8 mouse cellular contexts compared by ENCODE assay signal in the genomic region with DNA sequence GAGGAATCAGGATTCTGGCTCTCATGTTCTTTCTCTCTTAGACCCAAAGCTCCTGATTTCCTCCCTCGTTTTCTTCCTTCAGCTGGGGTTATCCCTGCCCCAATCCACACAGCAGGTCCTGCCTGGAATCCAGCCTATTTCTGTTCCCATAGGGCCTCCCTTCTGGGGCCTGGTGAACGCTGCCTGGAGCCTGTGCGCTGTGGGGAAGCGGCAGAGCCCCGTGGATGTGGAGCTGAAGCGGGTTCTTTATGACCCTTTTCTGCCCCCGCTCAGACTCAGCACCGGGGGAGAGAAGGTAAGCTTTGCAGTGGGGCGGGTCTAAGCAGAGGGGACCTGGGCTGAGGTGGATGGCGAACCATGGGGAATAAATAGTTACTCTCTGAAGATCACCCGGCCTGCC. TPM values are rescaled to one million over a fixed set of nuclear protein-coding genes. Genes with fewer than 3 reads are reported as not detected.
A peak's percentile ranks its signal among the peaks of the same experiment; 100 is the strongest.
DNase-seq lines count a peak whose midpoint lies in the region; ATAC-seq and TF ChIP-seq lines count a peak whose summit lies in the region.

No protein-coding gene starts in this region.

- no peak overlapping the region for H3K27ac ChIP-seq in lung, embryonic 16.5 days (ENCODE audit: low read length)
- no peak overlapping the region for H3K27ac ChIP-seq in intestine, postnatal 0 days (ENCODE audit: low read depth, low read length)

- peak overlapping the region; percentile 60 for H3K4me2 ChIP-seq in lung, embryonic 16.5 days (ENCODE audit: low read depth, low read length)
- peak overlapping the region; percentile 28; the same call in 1 of the 2 replicates for H3K4me2 ChIP-seq in intestine, postnatal 0 days (replicated peaks; ENCODE audit: low read depth)

- no peaks in the 10 kb centered on the region for H3K36me3 ChIP-seq in lung, embryonic 16.5 days (ENCODE audit: control insufficient read depth, insufficient read depth, low read length)
- H3K36me3 ChIP-seq in intestine, postnatal 0 days (ENCODE audit: control insufficient read depth, insufficient read depth): no peaks in the 10 kb centered on the region

- WGBS in lung, embryonic 16.5 days: 33% methylated on average over 11 of the region's 11 CpGs
- 38% methylated on average over 11 of the region's 11 CpGs for WGBS in intestine, postnatal 0 days

- H3K4me1 ChIP-seq in lung, embryonic 16.5 days (replicated peaks; ENCODE audit: control insufficient read depth, insufficient read depth, low read length): peaks cover 29% of the 10 kb centered on the region
- 0 out of 2 replicates have a peak, but pooled peaks cover 8% of the 10 kb centered on the region for H3K4me1 ChIP-seq in intestine, postnatal 0 days (replicated peaks; ENCODE audit: control insufficient read depth, insufficient read depth, low read length)

- no peak for ATAC-seq in lung, embryonic 16.5 days (ENCODE audit: low read depth)
- ATAC-seq in intestine, postnatal 0 days: no peak

- peak overlapping the region; percentile 42; the same call in 1 of the 2 replicates for H3K4me3 ChIP-seq in lung, embryonic 16.5 days (ENCODE audit: low read length)
- no peak overlapping the region for H3K4me3 ChIP-seq in intestine, postnatal 0 days (ENCODE audit: low read depth, low read length)

- no peaks in the 10 kb centered on the region for H3K9me3 ChIP-seq in lung, embryonic 16.5 days (ENCODE audit: control insufficient read depth, low read length)
- no peaks in the 10 kb centered on the region for H3K9me3 ChIP-seq in intestine, postnatal 0 days (ENCODE audit: control insufficient read depth)

- no peak for TF ChIP-seq CTCF in intestine, postnatal 0 days (IDR thresholded peaks at IDR 0.05; ENCODE audit: low read depth)

- DNase-seq in adrenal gland, postnatal 10 days: peak; percentile 66
- no peak for DNase-seq in adrenal gland, adult 2 months
- no peak for DNase-seq in lung, adult 18-20 months
- peak; percentile 60 for DNase-seq in testis, postnatal 10 days (ENCODE audit: low spot score)
- no peak for DNase-seq in frontal cortex, postnatal 25 days (ENCODE audit: low spot score in 2 of 2)
- DNase-seq in spleen, postnatal 36 days (ENCODE audit: low spot score in 2 of 2): no peak

- H3K9ac ChIP-seq in lung, embryonic 16.5 days (ENCODE audit: low read length): peak overlapping the region; percentile 33
- no peak overlapping the region for H3K9ac ChIP-seq in intestine, postnatal 0 days (ENCODE audit: low read depth, low read length)

- H3K27me3 ChIP-seq in lung, embryonic 16.5 days (ENCODE audit: control insufficient read depth, insufficient read depth, low read depth, low read length): peaks cover 30% of the 10 kb centered on the region
- H3K27me3 ChIP-seq in intestine, postnatal 0 days (replicated peaks; ENCODE audit: control insufficient read depth, insufficient read depth, low read length): peaks cover 27% of the 10 kb centered on the region

RNA-seq across cellular contexts. Expression of gene Car11, which starts 1.4 kb away (rescaled TPM):
- 10 to 100 TPM in 1 of 2 experiments, 1 to 10 TPM in 1; 7.6 to 14.5 TPM for total RNA-seq in adrenal gland, postnatal 10 days (2021)
- total RNA-seq in adrenal gland, adult 2 months (2021): 10 to 100 TPM; 10.9 to 18.6 TPM
- polyA plus RNA-seq in adrenal gland, adult 2 months (2012; rRNA removed): 30.0 and 38.2 TPM in 2 replicates
- polyA plus RNA-seq in lung, embryonic 16.5 days (2015; fragmentation: Nextera tagmentation; extraction: Ambion mirVana): 2.3 and 3.3 TPM in 2 replicates
- 2.1 and 2.7 TPM in 2 replicates for polyA plus RNA-seq in intestine, postnatal 0 days (2015; fragmentation: Nextera tagmentation; extraction: Ambion mirVana)

RNA-seq across cellular contexts. Expression of gene Dbp, which starts 3.8 kb away (rescaled TPM):
- 10 to 100 TPM; 21.4 to 62.3 TPM for total RNA-seq in adrenal gland, postnatal 10 days (2021)
- 100 to 1,000 TPM in 1 of 2 experiments, 10 to 100 TPM in 1; 54.3 to 225 TPM for total RNA-seq in adrenal gland, adult 2 months (2021)
- 569 and 796 TPM in 2 replicates for polyA plus RNA-seq in adrenal gland, adult 2 months (2012; rRNA removed)
- polyA plus RNA-seq in lung, embryonic 16.5 days (2015; fragmentation: Nextera tagmentation; extraction: Ambion mirVana): 1.5 and 1.7 TPM in 2 replicates
- 6.9 and 8.6 TPM in 2 replicates for polyA plus RNA-seq in intestine, postnatal 0 days (2015; fragmentation: Nextera tagmentation; extraction: Ambion mirVana)

RNA-seq across cellular contexts. Expression of gene Sec1, which starts 6.9 kb away (rescaled TPM):
- under 1 TPM; 0.21 to 0.30 TPM for total RNA-seq in adrenal gland, postnatal 10 days (2021)
- under 1 TPM; 0.29 to 0.41 TPM for total RNA-seq in adrenal gland, adult 2 months (2021)
- polyA plus RNA-seq in adrenal gland, adult 2 months (2012; rRNA removed): 0.57 and 0.58 TPM in 2 replicates
- polyA plus RNA-seq in lung, embryonic 16.5 days (2015; fragmentation: Nextera tagmentation; extraction: Ambion mirVana): 0.74 and 0.84 TPM in 2 replicates
- 0.08 and 0.25 TPM in 2 replicates for polyA plus RNA-seq in intestine, postnatal 0 days (2015; fragmentation: Nextera tagmentation; extraction: Ambion mirVana)

RNA-seq across cellular contexts. Expression of gene Rpl18, which starts 14.2 kb away (rescaled TPM):
- 1,000 to 10,000 TPM; 1,029 to 1,042 TPM for total RNA-seq in adrenal gland, postnatal 10 days (2021)
- total RNA-seq in adrenal gland, adult 2 months (2021): 1,000 to 10,000 TPM in 1 of 2 experiments, 100 to 1,000 TPM in 1; 972 to 1,050 TPM
- 1,143 and 1,258 TPM in 2 replicates for polyA plus RNA-seq in adrenal gland, adult 2 months (2012; rRNA removed)
- polyA plus RNA-seq in lung, embryonic 16.5 days (2015; fragmentation: Nextera tagmentation; extraction: Ambion mirVana): 984 and 1,005 TPM in 2 replicates
- polyA plus RNA-seq in intestine, postnatal 0 days (2015; fragmentation: Nextera tagmentation; extraction: Ambion mirVana): 708 and 740 TPM in 2 replicates

RNA-seq across cellular contexts. Expression of gene Sphk2, which starts 16.7 kb away (rescaled TPM):
- 10 to 100 TPM; 28.0 to 28.8 TPM for total RNA-seq in adrenal gland, postnatal 10 days (2021)
- total RNA-seq in adrenal gland, adult 2 months (2021): 10 to 100 TPM; 38.9 to 39.5 TPM
- 90.9 and 92.5 TPM in 2 replicates for polyA plus RNA-seq in adrenal gland, adult 2 months (2012; rRNA removed)
- 28.9 TPM in 2 replicates for polyA plus RNA-seq in lung, embryonic 16.5 days (2015; fragmentation: Nextera tagmentation; extraction: Ambion mirVana)
- polyA plus RNA-seq in intestine, postnatal 0 days (2015; fragmentation: Nextera tagmentation; extraction: Ambion mirVana): 55.1 and 55.9 TPM in 2 replicates

Comparison
In these comparisons a context has a peak if more than half of its experiments do, and no peak if none do; other contexts are left out.
1. DNase-seq: peak in adrenal gland, postnatal 10 days (single experiment) and testis, postnatal 10 days (single experiment); none in adrenal gland, adult 2 months (single experiment), lung, adult 18-20 months (0 of 2), frontal cortex, postnatal 25 days (0 of 2) and spleen, postnatal 36 days (0 of 2).
2. RNA of gene Dbp, which starts 3.8 kb away (polyA plus RNA-seq): 569 to 796 TPM in adrenal gland, adult 2 months; 6.9 to 8.6 TPM in intestine, postnatal 0 days and 1.5 to 1.7 TPM in lung, embryonic 16.5 days; every median in the first group is over 10 times any median in the second.